Mouse (Mus musculus) heart, adult 2 months (tissue): ENCODE data around the gene Cbx7.

Source experiments
- CTCF ChIP-seq: fragments of 200-600 bp; IDR thresholded peaks from 2 replicates; pipeline ENCODE4 v1.8.1; 2022; ENCODE audit warnings: antibody characterized with exemption, mild to moderate bottlenecking, moderate library complexity
- EP300 ChIP-seq: fragments of 200-500 bp; IDR thresholded peaks from 2 replicates; pipeline ENCODE4 v1.6.1; 2011; ENCODE audit warnings: low read depth, low read length, control low read depth; ENCODE audit not compliant: insufficient read depth
- POLR2A ChIP-seq: fragments of 200-500 bp; IDR thresholded peaks from 2 replicates; pipeline ENCODE4 v1.6.1; 2011; ENCODE audit warnings: mild to moderate bottlenecking, low read depth, low read length, control low read depth; ENCODE audit not compliant: insufficient read depth

DNA sequence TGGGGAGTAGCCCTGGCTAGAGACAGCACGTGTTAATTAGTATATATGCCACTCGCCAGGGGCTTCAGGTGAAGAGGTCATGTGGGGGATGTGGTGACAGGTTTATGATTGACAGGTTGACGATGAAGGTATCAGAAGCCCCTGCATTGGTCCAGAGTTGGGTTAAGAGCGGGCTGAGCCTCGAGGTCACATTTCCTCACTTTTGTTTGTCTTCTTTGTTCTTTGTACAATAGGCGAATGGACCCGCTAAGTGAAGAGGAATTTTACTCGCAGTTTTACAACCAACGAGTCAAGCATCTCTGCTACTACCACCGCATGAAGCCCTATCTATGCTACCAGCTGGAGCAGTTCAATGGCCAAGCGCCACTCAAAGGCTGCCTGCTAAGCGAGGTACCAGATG, 65.7 kb downstream of the Cbx7 start:
- TF ChIP-seq POLR2A (no peak), CTCF (no peak), EP300 (no peak)
